30 mouse cellular contexts compared by ENCODE assay signal in genomic region chr11:86668169-86668568, GRCm38 (mm10). TPM values are rescaled to one million over a fixed set of nuclear protein-coding genes. Genes with fewer than 3 reads are reported as not detected.
DNase-seq lines count a peak whose midpoint lies in the region; ATAC-seq and TF ChIP-seq lines count a peak whose summit lies in the region.
"Had no signal": no experiment of that assay in that cellular context is flagged by ENCODE, and none has a peak within 500 bp of the region (broad histone marks: within the 10 kb centered on the region; RNA-seq: fewer than 3 reads in every experiment).

No protein-coding gene starts in this region.

- H3K27me3 ChIP-seq in MEL (ENCODE audit: control insufficient read depth in 1 of 2, insufficient read depth in 2 of 2, low read length in 2 of 2) = no peaks in the 10 kb centered on the region
- H3K27me3 ChIP-seq in liver, embryonic 14.5 days (ENCODE audit: control insufficient read depth, insufficient read depth, low read length) = no peaks in the 10 kb centered on the region
- no peaks in the 10 kb centered on the region for H3K27me3 ChIP-seq in liver, postnatal 0 days (ENCODE audit: insufficient read depth, low read length)
- H3K27me3 ChIP-seq in kidney, embryonic 15.5 days = no peaks in the 10 kb centered on the region
- H3K27me3 ChIP-seq: CH12.LX; embryonic facial prominence, embryonic 13.5 days; forebrain, embryonic 13.5 days; hindbrain, embryonic 13.5 days; intestine, embryonic 15.5 days; Patski had no signal

- no peak for TF ChIP-seq EP300 in MEL (IDR thresholded peaks at IDR 0.05; ENCODE audit: low read depth in 1 of 2, low read length in 2 of 2)
- no peak for TF ChIP-seq EP300 in liver, embryonic 14.5 days (IDR thresholded peaks at IDR 0.05; ENCODE audit: low read depth)
- TF ChIP-seq EP300 in liver, postnatal 0 days (IDR thresholded peaks at IDR 0.05; ENCODE audit: low read depth) = no peak

- no peak for ATAC-seq in liver, embryonic 14.5 days (ENCODE audit: insufficient read depth)
- ATAC-seq in liver, postnatal 0 days = no peak
- no peak for ATAC-seq in kidney, embryonic 15.5 days (replicated peaks; ENCODE audit: low FRiP score)
- ATAC-seq in erythroblast, adult 5-6 weeks (replicated peaks; ENCODE audit: low FRiP score, poor library complexity, severe bottlenecking) = no peak
- ATAC-seq: forebrain, embryonic 13.5 days; forebrain, postnatal 0 days; hindbrain, embryonic 16.5 days; intestine, embryonic 15.5 days; Patski had no signal

- H3K4me2 ChIP-seq in liver, embryonic 14.5 days (ENCODE audit: low read depth) = peak overlapping the region; percentile 52
- H3K4me2 ChIP-seq in liver, postnatal 0 days (ENCODE audit: low read depth, low read length) = no peak overlapping the region
- no peak overlapping the region for H3K4me2 ChIP-seq in kidney, embryonic 15.5 days
- H3K4me2 ChIP-seq: embryonic facial prominence, embryonic 13.5 days; forebrain, embryonic 13.5 days; heart, embryonic 11.5 days; hindbrain, embryonic 13.5 days; intestine, embryonic 15.5 days had no signal

- H3K4me1 ChIP-seq in MEL (ENCODE audit: control insufficient read depth in 1 of 2, insufficient read depth in 2 of 2, low read length in 2 of 2) = peaks cover 41 to 54% of the 10 kb centered on the region in 2 experiments
- peaks cover 57 to 63% of the 10 kb centered on the region in 2 experiments for H3K4me1 ChIP-seq in liver, embryonic 14.5 days (replicated peaks; ENCODE audit: control insufficient read depth in 2 of 2, insufficient read depth in 2 of 2, low read length in 1 of 2)
- H3K4me1 ChIP-seq in liver, postnatal 0 days (ENCODE audit: insufficient read depth) = peaks cover 16% of the 10 kb centered on the region
- no peaks in the 10 kb centered on the region for H3K4me1 ChIP-seq in kidney, embryonic 15.5 days
- H3K4me1 ChIP-seq: embryonic facial prominence, embryonic 10.5 days; embryonic facial prominence, embryonic 13.5 days; forebrain, embryonic 10.5 days; hindbrain, embryonic 10.5 days; hindbrain, embryonic 13.5 days; intestine, embryonic 15.5 days had no signal

- no peak overlapping the region for H3K4me3 ChIP-seq in MEL (ENCODE audit: control insufficient read depth in 1 of 2, insufficient read depth in 1 of 2, low read depth in 2 of 2, low read length in 2 of 2)
- no peak overlapping the region for H3K4me3 ChIP-seq in liver, embryonic 14.5 days (ENCODE audit: insufficient read depth in 1 of 2, low read depth in 2 of 2, low read length in 2 of 2)
- H3K4me3 ChIP-seq in liver, postnatal 0 days (ENCODE audit: low read depth, low read length) = no peak overlapping the region
- no peak overlapping the region for H3K4me3 ChIP-seq in kidney, embryonic 15.5 days (replicated peaks)
- H3K4me3 ChIP-seq: embryonic facial prominence, embryonic 10.5 days; embryonic facial prominence, embryonic 13.5 days; forebrain, embryonic 10.5 days; forebrain, embryonic 13.5 days; hindbrain, embryonic 10.5 days; hindbrain, embryonic 13.5 days; intestine, embryonic 15.5 days had no signal

- peaks cover 14 to 74% of the 10 kb centered on the region in 2 experiments for H3K36me3 ChIP-seq in MEL (ENCODE audit: control insufficient read depth in 1 of 2, insufficient read depth in 2 of 2, low read length in 2 of 2)
- H3K36me3 ChIP-seq in liver, embryonic 14.5 days (replicated peaks; ENCODE audit: control insufficient read depth, insufficient read depth, low read depth) = peaks cover 17% of the 10 kb centered on the region
- peaks cover 18% of the 10 kb centered on the region for H3K36me3 ChIP-seq in liver, postnatal 0 days (replicated peaks; ENCODE audit: insufficient read depth, low read length)
- peaks cover 24% of the 10 kb centered on the region for H3K36me3 ChIP-seq in kidney, embryonic 15.5 days
- H3K36me3 ChIP-seq: intestine, embryonic 15.5 days had no signal

- WGBS in liver, embryonic 14.5 days (ENCODE audit: insufficient replicate concordance) = 51% methylated on average over 3 of the region's 3 CpGs
- WGBS in liver, postnatal 0 days (ENCODE audit: insufficient replicate concordance) = 60% methylated on average over 3 of the region's 3 CpGs
- 85% methylated on average over 3 of the region's 3 CpGs for WGBS in kidney, embryonic 15.5 days

- H3K79me2 ChIP-seq in MEL (ENCODE audit: control insufficient read depth, insufficient read depth, low read length, poor library complexity) = peaks cover 17% of the 10 kb centered on the region

- TF ChIP-seq RAD21 in MEL (IDR thresholded peaks at IDR 0.05; ENCODE audit: low read depth, low read length) = no peak

- TF ChIP-seq POLR2A in MEL (IDR thresholded peaks at IDR 0.05; ENCODE audit: control insufficient read depth in 1 of 2, insufficient read depth in 1 of 2, low read depth in 1 of 2, low read length in 2 of 2, poor library complexity in 1 of 2) = no peak

- peak overlapping the region; percentile 69; the same call in 1 of the 2 replicates for H3K27ac ChIP-seq in MEL (ENCODE audit: control insufficient read depth, low read depth, low read length)
- H3K27ac ChIP-seq in liver, embryonic 14.5 days = peak overlapping the region; percentile 91
- peak overlapping the region; percentile 13; the same call in 1 of the 2 replicates for H3K27ac ChIP-seq in liver, postnatal 0 days (ENCODE audit: low read depth)
- no peak overlapping the region for H3K27ac ChIP-seq in kidney, embryonic 15.5 days
- H3K27ac ChIP-seq: embryonic facial prominence, embryonic 10.5 days; embryonic facial prominence, embryonic 13.5 days; forebrain, embryonic 10.5 days; forebrain, embryonic 13.5 days; hindbrain, embryonic 10.5 days; hindbrain, embryonic 13.5 days; intestine, embryonic 15.5 days had no signal

- no peak overlapping the region for H3K9ac ChIP-seq in MEL (ENCODE audit: control insufficient read depth, low read depth, low read length, poor library complexity, severe bottlenecking)
- peak overlapping the region; percentile 48 for H3K9ac ChIP-seq in liver, embryonic 14.5 days (replicated peaks)
- H3K9ac ChIP-seq in liver, postnatal 0 days (replicated peaks) = no peak overlapping the region
- H3K9ac ChIP-seq in kidney, embryonic 15.5 days = no peak overlapping the region
- H3K9ac ChIP-seq: embryonic facial prominence, embryonic 13.5 days; forebrain, embryonic 13.5 days; forebrain, postnatal 0 days; hindbrain, embryonic 13.5 days; intestine, embryonic 15.5 days had no signal

- intact Hi-C loops in heart, postnatal 25 days (cut with DNase I) = no loop called here

- no peaks in the 10 kb centered on the region for H3K9me3 ChIP-seq in MEL (replicated peaks; ENCODE audit: insufficient read depth, low read length)
- no peaks in the 10 kb centered on the region for H3K9me3 ChIP-seq in liver, embryonic 14.5 days (ENCODE audit: control insufficient read depth, low read length)
- H3K9me3 ChIP-seq in liver, postnatal 0 days (ENCODE audit: low read length) = no peaks in the 10 kb centered on the region
- no peaks in the 10 kb centered on the region for H3K9me3 ChIP-seq in kidney, embryonic 15.5 days (replicated peaks)
- H3K9me3 ChIP-seq: embryonic facial prominence, embryonic 10.5 days; embryonic facial prominence, embryonic 13.5 days; forebrain, embryonic 10.5 days; forebrain, embryonic 13.5 days; hindbrain, embryonic 10.5 days; hindbrain, embryonic 13.5 days; intestine, embryonic 15.5 days had no signal

- no peak for TF ChIP-seq CTCF in MEL (IDR thresholded peaks at IDR 0.05 in 2 of 3, conservative IDR thresholded peaks at IDR 0.05 in 1 of 3; ENCODE audit: control insufficient read depth in 1 of 3, insufficient read depth in 1 of 3, low read depth in 2 of 3, low read length in 3 of 3, poor library complexity in 1 of 3, severe bottlenecking in 1 of 3)
- no peak for TF ChIP-seq CTCF in liver, embryonic 14.5 days (IDR thresholded peaks at IDR 0.05; ENCODE audit: low read depth)
- TF ChIP-seq CTCF in liver, postnatal 0 days (IDR thresholded peaks at IDR 0.05; ENCODE audit: low read depth) = no peak

- DNase-seq in heart, adult 11 months = peak; percentile 75
- DNase-seq in heart, postnatal 25 days (ENCODE audit: low spot score) = no peak
- DNase-seq in MEL (ENCODE audit: low read depth, low spot score) = peak; percentile 67
- no peak for DNase-seq in liver, embryonic 14.5 days (ENCODE audit: low read depth in 3 of 3, low spot score in 3 of 3)
- no peak for DNase-seq in liver, postnatal 0 days
- DNase-seq in kidney, postnatal 36 days = no peak
- DNase-seq: adrenal gland, adult 2 months; adrenal gland, postnatal 14 days; B cell, adult 2 months; cerebellum, adult 11 months; cerebellum, adult 2 months; cerebellum, adult 9-11 months; cerebellum, postnatal 36 days; embryo, embryonic 11 days; forebrain, postnatal 0 days; gastrocnemius, postnatal 36 days; heart, postnatal 36 days had no signal

TF ChIP-seq in MEL, 35 proteins besides CTCF, POLR2A, EP300 and RAD21:
- TF ChIP-seq GATA1 (IDR thresholded peaks at IDR 0.05; ENCODE audit: low read depth, low read length) = peak; percentile 42
- TF ChIP-seq BHLHE40 (IDR thresholded peaks at IDR 0.05; ENCODE audit: borderline replicate concordance, low read depth, low read length) = no peak
TF ChIP-seq in MEL: peak in this region for 1.

RNA-seq across cellular contexts. Expression of gene Vmp1, which starts 15.5 kb away (rescaled TPM):
- total RNA-seq in heart, postnatal 25 days (2021) = 10 to 100 TPM; 63.1 to 66.1 TPM
- 61.8 and 64.4 TPM in 2 replicates for total RNA-seq in MEL (2012; rRNA removed)
- 10 to 100 TPM in 1 of 2 experiments, not detected in 1; 94.9 TPM for polyA plus RNA-seq in MEL (2012; ENCODE audit: insufficient read depth in 1 of 2, insufficient read length in 2 of 2, low read depth in 1 of 2, low replicate concordance in 2 of 2, missing spikeins in 1 of 2)
- 26.9 and 33.1 TPM in 2 replicates for polyA plus RNA-seq in liver, embryonic 14.5 days (2012; rRNA removed)
- polyA plus RNA-seq in liver, embryonic 14.5 days (2014; fragmentation: Nextera tagmentation; extraction: Ambion mirVana) = 94.2 and 98.4 TPM in 2 replicates
- 110 and 125 TPM in 2 replicates for polyA plus RNA-seq in liver, postnatal 0 days (2015; fragmentation: Nextera tagmentation; extraction: Ambion mirVana)
- polyA plus RNA-seq in kidney, embryonic 15.5 days (2015; fragmentation: Nextera tagmentation; extraction: Ambion mirVana) = 139 and 144 TPM in 2 replicates
- total RNA-seq in erythroblast, adult 5-6 weeks (2015; ENCODE audit: low replicate concordance) = 170 and 241 TPM in 2 replicates
- 162 and 218 TPM in 2 replicates for total RNA-seq in erythroblast, adult 5-6 weeks (2017; ENCODE audit: low replicate concordance)

RNA-seq across cellular contexts. Expression of gene Ptrh2, which starts 15.6 kb away (rescaled TPM):
- 1 to 10 TPM; 6.3 to 6.5 TPM for total RNA-seq in heart, postnatal 25 days (2021)
- total RNA-seq in MEL (2012; rRNA removed) = 37.3 and 40.3 TPM in 2 replicates
- polyA plus RNA-seq in MEL (2012; ENCODE audit: insufficient read depth in 1 of 2, insufficient read length in 2 of 2, low read depth in 1 of 2, low replicate concordance in 2 of 2, missing spikeins in 1 of 2) = 10 to 100 TPM in 1 of 2 experiments, not detected in 1; 30.0 TPM
- 5.9 and 10.5 TPM in 2 replicates for polyA plus RNA-seq in liver, embryonic 14.5 days (2012; rRNA removed)
- 19.2 and 20.9 TPM in 2 replicates for polyA plus RNA-seq in liver, embryonic 14.5 days (2014; fragmentation: Nextera tagmentation; extraction: Ambion mirVana)
- polyA plus RNA-seq in liver, postnatal 0 days (2015; fragmentation: Nextera tagmentation; extraction: Ambion mirVana) = 12.7 and 13.3 TPM in 2 replicates
- polyA plus RNA-seq in kidney, embryonic 15.5 days (2015; fragmentation: Nextera tagmentation; extraction: Ambion mirVana) = 35.8 and 38.2 TPM in 2 replicates
- total RNA-seq in erythroblast, adult 5-6 weeks (2015; ENCODE audit: low replicate concordance) = 6.9 and 8.8 TPM in 2 replicates
- 9.5 TPM in 2 replicates for total RNA-seq in erythroblast, adult 5-6 weeks (2017; ENCODE audit: low replicate concordance)

Comparison
In these comparisons a context has a peak if more than half of its experiments do, and no peak if none do; other contexts are left out.
1. DNase-seq: peak in heart, adult 11 months (single experiment) and MEL (single experiment); none in heart, postnatal 25 days (single experiment), liver, embryonic 14.5 days (0 of 3), liver, postnatal 0 days (single experiment) and kidney, postnatal 36 days (0 of 2).